Mouse (Mus musculus) left cerebral cortex, postnatal 14 days (tissue): ENCODE data around the gene Phf5a. TPM values are rescaled to one million over a fixed set of nuclear protein-coding genes. Genes with fewer than 3 reads are reported as not detected.
A peak's percentile ranks its signal among the peaks of the same experiment; 100 is the strongest.

Source experiments
- DNase-seq, 2 experiments: peaks; one replicate each; pipeline ENCODE4 v3.0.0; 2021 to 2022; ENCODE audit warnings: low spot score in 2 of 2, mixed read lengths in 1 of 2
- intact Hi-C: fragments of 180-260 bp; cut with DNase I; formaldehyde crosslinking; loops from one replicate; pipeline ENCODE4 v1.15.1; 2025
- total RNA-seq, 2 experiments: library from RNA; stranded (reverse); gene quantifications; 2 replicates each; pipeline ENCODE4 v1.2.3; 2021

Phf5a gene
- total RNA-seq, 2 experiments from 2014 or later: 31.8 to 39.8 TPM

- DNase-seq: peak; percentile 87 to 88
- intact Hi-C loops: no loop called here
Observed at GRCm38 (mm10) chr15:81856030-81856790, 15.5 kb downstream of the Phf5a start.

- DNase-seq: no peak
- intact Hi-C loops: no loop called here
Observed at GRCm38 (mm10) chr15:81853081-81853480, 18.6 kb downstream of the Phf5a start.

GRCm38 (mm10) chr15:81852411-81853000, 19.2 kb downstream of the Phf5a start:
- no peak for DNase-seq
- intact Hi-C loops: no loop called here

- intact Hi-C loops: no loop called here
- DNase-seq: no peak
Observed at GRCm38 (mm10) chr15:81851375-81851774, 20.3 kb downstream of the Phf5a start.

GRCm38 (mm10) chr15:81850718-81851117, 21.0 kb downstream of the Phf5a start:
- intact Hi-C loops: no loop called here
- DNase-seq: no peak

GRCm38 (mm10) chr15:81849104-81849503, 22.6 kb downstream of the Phf5a start:
- intact Hi-C loops: no loop called here
- DNase-seq: no peak

GRCm38 (mm10) chr15:81848301-81848700, 23.4 kb downstream of the Phf5a start:
- peak; percentile 55 to 56 for DNase-seq
- intact Hi-C loops: no loop called here

GRCm38 (mm10) chr15:81847861-81848260, 23.9 kb downstream of the Phf5a start:
- intact Hi-C loops: no loop called here
- no peak for DNase-seq

- DNase-seq: no peak
- intact Hi-C loops: no loop called here
Observed at GRCm38 (mm10) chr15:81847161-81847560, 24.6 kb downstream of the Phf5a start.

GRCm38 (mm10) chr15:81846755-81847154, 25.0 kb downstream of the Phf5a start:
- intact Hi-C loops: no loop called here

GRCm38 (mm10) chr15:81845724-81846123, 26.0 kb downstream of the Phf5a start:
- no peak for DNase-seq
- intact Hi-C loops: no loop called here

More at GRCm38 (mm10) chr15:81846755-81847154, 25.0 kb downstream of the Phf5a start:
- no peak for DNase-seq

- no peak for DNase-seq
- intact Hi-C loops: no loop called here
Observed at GRCm38 (mm10) chr15:81845033-81845625, 26.6 kb downstream of the Phf5a start.

GRCm38 (mm10) chr15:81842275-81842674, 29.4 kb downstream of the Phf5a start:
- DNase-seq: no peak
- intact Hi-C loops: no loop called here

- intact Hi-C loops: no loop called here
- DNase-seq: no peak
Observed at GRCm38 (mm10) chr15:81840306-81840705, 31.4 kb downstream of the Phf5a start.

GRCm38 (mm10) chr15:81839634-81840033, 32.1 kb downstream of the Phf5a start:
- intact Hi-C loops: no loop called here
- DNase-seq: peak; percentile 68 to 89

- intact Hi-C loops: no loop called here
Observed at GRCm38 (mm10) chr15:81838554-81839235, 33.0 kb downstream of the Phf5a start.

GRCm38 (mm10) chr15:81836966-81837920, 34.5 kb downstream of the Phf5a start:
- intact Hi-C loops: no loop called here

More at GRCm38 (mm10) chr15:81838554-81839235, 33.0 kb downstream of the Phf5a start:
- DNase-seq: no peak

GRCm38 (mm10) chr15:81836124-81836821, 35.4 kb downstream of the Phf5a start:
- DNase-seq: peak; percentile 86 to 93
- intact Hi-C loops: no loop called here

More at GRCm38 (mm10) chr15:81836966-81837920, 34.5 kb downstream of the Phf5a start:
- DNase-seq: no peak
